Mouse (Mus musculus): ENCODE measurements around the gene Aaas. TPM values are rescaled to one million over a fixed set of nuclear protein-coding genes. Genes with fewer than 3 reads are reported as not detected.
A peak's percentile ranks its signal among the peaks of the same experiment; 100 is the strongest.

Gene Aaas
- polyA plus RNA-seq, 1 experiment from 2014 or later, result 103 TPM

- H3K9ac ChIP-seq (ENCODE audit: low read length), result peak overlapping the region; percentile 21; the same call in 1 of the 2 replicates
- WGBS, result 7% methylated on average over 7 of the region's 7 CpGs
- no peak for ATAC-seq (replicated peaks; ENCODE audit: low FRiP score)
Measured at GRCm38 (mm10) chr15:102366238-102366637, 15.7 kb upstream of the Aaas start.

GRCm38 (mm10) chr15:102364678-102365077 lies 14.1 kb upstream of the Aaas start:
- Histone ChIP-seq H3K36me3 (ENCODE audit: control insufficient read depth, insufficient read depth, low read length) (no peaks in the 10 kb centered on the region), H3K4me3 (ENCODE audit: low read depth, low read length) (no peak overlapping the region), H3K27me3 (ENCODE audit: control insufficient read depth, insufficient read depth, low read length) (peaks cover 4% of the 10 kb centered on the region), H3K27ac (ENCODE audit: low read depth, low read length) (no peak overlapping the region), H3K4me1 (replicated peaks; ENCODE audit: control insufficient read depth, insufficient read depth, low read length) (peaks cover 4% of the 10 kb centered on the region; the same call in 1 of the 2 replicates), H3K4me2 (ENCODE audit: low read depth, low read length, severe bottlenecking) (no peak overlapping the region), H3K9ac (ENCODE audit: low read length) (no peak overlapping the region), H3K9me3 (ENCODE audit: control insufficient read depth, low read length) (no peaks in the 10 kb centered on the region)
- DNase-seq (ENCODE audit: low spot score), result no peak
- WGBS, result 94% methylated on average over 1 of the region's 1 CpGs
- no peak for ATAC-seq (replicated peaks; ENCODE audit: low FRiP score)

More at GRCm38 (mm10) chr15:102366238-102366637, 15.7 kb upstream of the Aaas start:
- Histone ChIP-seq H3K4me2 (ENCODE audit: low read depth, low read length, severe bottlenecking) (peak overlapping the region; percentile 45), H3K27ac (ENCODE audit: low read depth, low read length) (no peak overlapping the region), H3K9me3 (ENCODE audit: control insufficient read depth, low read length) (no peaks in the 10 kb centered on the region), H3K36me3 (ENCODE audit: control insufficient read depth, insufficient read depth, low read length) (no peaks in the 10 kb centered on the region), H3K27me3 (ENCODE audit: control insufficient read depth, insufficient read depth, low read length) (peaks cover 10% of the 10 kb centered on the region), H3K4me3 (ENCODE audit: low read depth, low read length) (peak overlapping the region; percentile 16), H3K4me1 (replicated peaks; ENCODE audit: control insufficient read depth, insufficient read depth, low read length) (peaks cover 11% of the 10 kb centered on the region; the same call in 1 of the 2 replicates)
- no peak for DNase-seq (ENCODE audit: low spot score)

- Histone ChIP-seq H3K4me3 (ENCODE audit: low read depth, low read length) (no peak overlapping the region), H3K36me3 (ENCODE audit: control insufficient read depth, insufficient read depth, low read length) (no peaks in the 10 kb centered on the region), H3K9ac (ENCODE audit: low read length) (peak overlapping the region; percentile 27; the same call in 1 of the 2 replicates), H3K27ac (ENCODE audit: low read depth, low read length) (no peak overlapping the region), H3K9me3 (ENCODE audit: control insufficient read depth, low read length) (no peaks in the 10 kb centered on the region), H3K4me2 (ENCODE audit: low read depth, low read length, severe bottlenecking) (0 out of 2 replicates have a peak overlapping the region, but pooled peaks have one; percentile 15), H3K4me1 (replicated peaks; ENCODE audit: control insufficient read depth, insufficient read depth, low read length) (peaks cover 15% of the 10 kb centered on the region), H3K27me3 (ENCODE audit: control insufficient read depth, insufficient read depth, low read length) (peaks cover 16% of the 10 kb centered on the region)
- DNase-seq (ENCODE audit: low spot score) (no peak), ATAC-seq (replicated peaks; ENCODE audit: low FRiP score) (no peak)
- WGBS, result 12% methylated on average over 14 of the region's 14 CpGs
Measured at GRCm38 (mm10) chr15:102362648-102363047, 12.1 kb upstream of the Aaas start.

- Histone ChIP-seq H3K4me3 (ENCODE audit: low read depth, low read length) (no peak overlapping the region), H3K27me3 (ENCODE audit: control insufficient read depth, insufficient read depth, low read length) (peaks cover 21% of the 10 kb centered on the region), H3K4me2 (ENCODE audit: low read depth, low read length, severe bottlenecking) (no peak overlapping the region), H3K9me3 (ENCODE audit: control insufficient read depth, low read length) (no peaks in the 10 kb centered on the region), H3K36me3 (ENCODE audit: control insufficient read depth, insufficient read depth, low read length) (no peaks in the 10 kb centered on the region), H3K4me1 (replicated peaks; ENCODE audit: control insufficient read depth, insufficient read depth, low read length) (peaks cover 27% of the 10 kb centered on the region), H3K9ac (ENCODE audit: low read length) (no peak overlapping the region), H3K27ac (ENCODE audit: low read depth, low read length) (no peak overlapping the region)
- no peak for DNase-seq (ENCODE audit: low spot score)
- WGBS, result 21% methylated on average over 5 of the region's 5 CpGs
- ATAC-seq (replicated peaks; ENCODE audit: low FRiP score), result no peak
Measured at GRCm38 (mm10) chr15:102358834-102359233, 8.3 kb upstream of the Aaas start.

GRCm38 (mm10) chr15:102358126-102358525 lies 7.6 kb upstream of the Aaas start:
- Histone ChIP-seq H3K36me3 (ENCODE audit: control insufficient read depth, insufficient read depth, low read length) (no peaks in the 10 kb centered on the region), H3K4me3 (ENCODE audit: low read depth, low read length) (peak overlapping the region; percentile 2), H3K9ac (ENCODE audit: low read length) (peak overlapping the region; percentile 4; the same call in 1 of the 2 replicates), H3K4me2 (ENCODE audit: low read depth, low read length, severe bottlenecking) (peak overlapping the region; percentile 33; the same call in 1 of the 2 replicates), H3K4me1 (replicated peaks; ENCODE audit: control insufficient read depth, insufficient read depth, low read length) (peaks cover 27% of the 10 kb centered on the region), H3K27me3 (ENCODE audit: control insufficient read depth, insufficient read depth, low read length) (peaks cover 21% of the 10 kb centered on the region), H3K9me3 (ENCODE audit: control insufficient read depth, low read length) (no peaks in the 10 kb centered on the region), H3K27ac (ENCODE audit: low read depth, low read length) (no peak overlapping the region)
- ATAC-seq (replicated peaks; ENCODE audit: low FRiP score) (no peak), DNase-seq (ENCODE audit: low spot score) (peak; percentile 70)
- WGBS, result 1% methylated on average over 25 of the region's 25 CpGs

GRCm38 (mm10) chr15:102356501-102357325 lies 6.1 kb upstream of the Aaas start:
- Histone ChIP-seq H3K4me1 (replicated peaks; ENCODE audit: control insufficient read depth, insufficient read depth, low read length) (peaks cover 27% of the 10 kb centered on the region), H3K36me3 (ENCODE audit: control insufficient read depth, insufficient read depth, low read length) (no peaks in the 10 kb centered on the region), H3K4me2 (ENCODE audit: low read depth, low read length, severe bottlenecking) (peak overlapping the region; percentile 95), H3K27me3 (ENCODE audit: control insufficient read depth, insufficient read depth, low read length) (peaks cover 21% of the 10 kb centered on the region), H3K27ac (ENCODE audit: low read depth, low read length) (no peak overlapping the region), H3K9me3 (ENCODE audit: control insufficient read depth, low read length) (no peaks in the 10 kb centered on the region), H3K4me3 (ENCODE audit: low read depth, low read length) (peak overlapping the region; percentile 43), H3K9ac (ENCODE audit: low read length) (peak overlapping the region; percentile 83)
- no peak for DNase-seq (ENCODE audit: low spot score)
- ATAC-seq (replicated peaks; ENCODE audit: low FRiP score), result no peak
- 15% methylated on average over 16 of the region's 16 CpGs for WGBS

GRCm38 (mm10) chr15:102355871-102356441 lies 5.4 kb upstream of the Aaas start:
- H3K36me3 ChIP-seq (ENCODE audit: control insufficient read depth, insufficient read depth, low read length), result no peaks in the 10 kb centered on the region
- peaks cover 30% of the 10 kb centered on the region for H3K4me1 ChIP-seq (replicated peaks; ENCODE audit: control insufficient read depth, insufficient read depth, low read length)
- ATAC-seq (replicated peaks; ENCODE audit: low FRiP score), result peak; percentile 61
- peak overlapping the region; percentile 83 for H3K9ac ChIP-seq (ENCODE audit: low read length)
- no peaks in the 10 kb centered on the region for H3K9me3 ChIP-seq (ENCODE audit: control insufficient read depth, low read length)
- DNase-seq (ENCODE audit: low spot score), result peak; percentile 83
- H3K27me3 ChIP-seq (ENCODE audit: control insufficient read depth, insufficient read depth, low read length), result peaks cover 21% of the 10 kb centered on the region
- H3K27ac ChIP-seq (ENCODE audit: low read depth, low read length), result peak overlapping the region; percentile 80
- H3K4me3 ChIP-seq (ENCODE audit: low read depth, low read length), result peak overlapping the region; percentile 43
- H3K4me2 ChIP-seq (ENCODE audit: low read depth, low read length, severe bottlenecking), result peak overlapping the region; percentile 95
- WGBS, result 1% methylated on average over 37 of the region's 38 CpGs

GRCm38 (mm10) chr15:102355134-102355870 lies 4.7 kb upstream of the Aaas start:
- peaks cover 21% of the 10 kb centered on the region for H3K27me3 ChIP-seq (ENCODE audit: control insufficient read depth, insufficient read depth, low read length)
- peak overlapping the region; percentile 80 for H3K27ac ChIP-seq (ENCODE audit: low read depth, low read length)
- H3K4me1 ChIP-seq (replicated peaks; ENCODE audit: control insufficient read depth, insufficient read depth, low read length), result peaks cover 30% of the 10 kb centered on the region
- DNase-seq (ENCODE audit: low spot score) (peak; percentile 84), ATAC-seq (replicated peaks; ENCODE audit: low FRiP score) (peak; percentile 62)
- peak overlapping the region; percentile 83 for H3K9ac ChIP-seq (ENCODE audit: low read length)
- H3K36me3 ChIP-seq (ENCODE audit: control insufficient read depth, insufficient read depth, low read length), result no peaks in the 10 kb centered on the region
- H3K4me2 ChIP-seq (ENCODE audit: low read depth, low read length, severe bottlenecking), result peak overlapping the region; percentile 95
- under 1% methylated on average over 49 of the region's 49 CpGs for WGBS
- no peaks in the 10 kb centered on the region for H3K9me3 ChIP-seq (ENCODE audit: control insufficient read depth, low read length)
- peak overlapping the region; percentile 43 for H3K4me3 ChIP-seq (ENCODE audit: low read depth, low read length)
